ENCODE assay signal across 8 mouse cellular contexts in genomic region chr14:14120230-14121096, GRCm38 (mm10). TPM values are rescaled to one million over a fixed set of nuclear protein-coding genes. Genes with fewer than 3 reads are reported as not detected.
A peak's percentile ranks its signal among the peaks of the same experiment; 100 is the strongest.
DNase-seq lines count a peak whose midpoint lies in the region; ATAC-seq lines count a peak whose summit lies in the region.

Gene Psmd6, minus strand, starts transcription at chr14:14120984.

- peaks cover 25% of the 10 kb centered on the region for H3K36me3 ChIP-seq in hindbrain, embryonic 15.5 days

- DNase-seq in T-cell, adult 2 months (ENCODE audit: low spot score) = peak; percentile 90
- peak; percentile 89 to 92 for DNase-seq in cerebellum, postnatal 36 days
- peak; percentile 90 to 92 for DNase-seq in frontal cortex, postnatal 36 days (ENCODE audit: low spot score in 2 of 2)
- peak; percentile 80 for DNase-seq in left cerebral cortex, adult 11 months (ENCODE audit: low spot score)
- DNase-seq in lung, postnatal 4 days = peak; percentile 92 to 94
- peak; percentile 82 for DNase-seq in retina, postnatal 7 days (ENCODE audit: low read depth, low spot score)
- peak; percentile 89 for DNase-seq in urinary bladder, adult 2 months (ENCODE audit: low spot score)

- peak; percentile 98 for ATAC-seq in hindbrain, embryonic 15.5 days (ENCODE audit: low FRiP score, low read depth)

- no peaks in the 10 kb centered on the region for H3K9me3 ChIP-seq in hindbrain, embryonic 15.5 days

- H3K9ac ChIP-seq in hindbrain, embryonic 15.5 days = peak within 1 kb of the TSS; percentile 83

- peak within 1 kb of the TSS; percentile 89 for H3K27ac ChIP-seq in hindbrain, embryonic 15.5 days (replicated peaks)

- H3K4me2 ChIP-seq in hindbrain, embryonic 15.5 days = peak within 1 kb of the TSS; percentile 85

- H3K4me3 ChIP-seq in hindbrain, embryonic 15.5 days = peak within 1 kb of the TSS; percentile 65

- WGBS in hindbrain, embryonic 15.5 days = under 1% methylated on average over 68 of the region's 68 CpGs

- H3K4me1 ChIP-seq in hindbrain, embryonic 15.5 days (replicated peaks) = peaks cover 22% of the 10 kb centered on the region

- H3K27me3 ChIP-seq in hindbrain, embryonic 15.5 days = no peaks in the 10 kb centered on the region

RNA-seq across cellular contexts. Expression of gene Psmd6, which starts in this region (rescaled TPM):
- 238 and 245 TPM in 2 replicates for polyA plus RNA-seq in hindbrain, embryonic 15.5 days (2015; fragmentation: Nextera tagmentation; extraction: Ambion mirVana)
- polyA plus RNA-seq in urinary bladder, adult 2 months (2012; rRNA removed) = 85.1 and 90.7 TPM in 2 replicates

Comparison
In these comparisons a context has a peak if more than half of its experiments do, and no peak if none do; other contexts are left out.
1. Peak in every context shown above with its lines: DNase-seq, ATAC-seq, H3K4me3 ChIP-seq and H3K27ac ChIP-seq.